Mouse (Mus musculus) lung, postnatal 0 days (tissue): ENCODE results near the gene Gpsm3.

ENCODE experiments used
- CTCF ChIP-seq: IDR thresholded peaks from 2 replicates; pipeline ENCODE4 v1.5.1; 2016; ENCODE audit warnings: antibody characterized with exemption, mild to moderate bottlenecking
- EP300 ChIP-seq: IDR thresholded peaks from 2 replicates; pipeline ENCODE4 v1.6.1; 2016; ENCODE audit warnings: antibody characterized with exemption, mild to moderate bottlenecking, control low read depth

- TF ChIP-seq CTCF (no peak), EP300 (no peak)
These were observed 3.5 kb upstream of the Gpsm3 start for GRCm38 (mm10) chr17:34585877-34586771.
